Mouse (Mus musculus): Measurements from ENCODE around the gene Nt5dc1. TPM values are rescaled to one million over a fixed set of nuclear protein-coding genes. Genes with fewer than 3 reads are reported as not detected.

The Nt5dc1 gene
- polyA plus RNA-seq, 1 experiment from 2014 or later: 5.0 TPM

DNA sequence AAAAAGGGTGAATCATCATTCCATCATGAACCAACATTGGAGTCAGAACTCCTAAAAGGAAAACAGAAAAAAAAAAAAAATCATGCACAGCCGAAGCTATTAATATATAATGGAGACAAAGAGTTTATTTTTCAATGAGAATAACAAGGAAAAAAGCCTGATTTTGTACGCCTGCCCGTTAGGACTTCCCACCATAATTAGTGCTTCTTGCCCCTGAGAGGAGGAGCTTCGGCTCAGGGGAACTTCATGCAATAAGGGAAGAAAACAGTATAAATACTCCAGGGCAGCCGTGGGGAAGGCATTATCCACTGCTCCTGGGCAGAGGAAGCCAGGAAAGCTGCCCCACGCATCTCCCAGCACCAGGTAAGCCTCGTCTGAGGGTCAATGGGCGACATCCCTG lies 28.7 kb downstream of the Nt5dc1 start, which contains the start of gene Col10a1:
Gene Col10a1, plus strand, starts transcription at position 301 of the 400 bp plus-strand sequence.
- H3K9me3 ChIP-seq (ENCODE audit: control insufficient read depth, low read length): no peaks in the 10 kb centered on the region
- WGBS: 72% methylated on average over 8 of the region's 8 CpGs
- H3K4me2 ChIP-seq: no peak within 1 kb of the TSS
- H3K4me1 ChIP-seq (ENCODE audit: control insufficient read depth, insufficient read depth, low read length): no peaks in the 10 kb centered on the region
- no peaks in the 10 kb centered on the region for H3K36me3 ChIP-seq (ENCODE audit: control insufficient read depth, insufficient read depth, low read length)
- H3K4me3 ChIP-seq (ENCODE audit: low read depth, low read length): no peak within 1 kb of the TSS
- H3K27ac ChIP-seq (ENCODE audit: low read depth, low read length): no peak within 1 kb of the TSS
- ATAC-seq (ENCODE audit: low FRiP score) (no peak), DNase-seq (ENCODE audit: low spot score, missing footprints) (no peak)
- no peaks in the 10 kb centered on the region for H3K27me3 ChIP-seq (ENCODE audit: control insufficient read depth, insufficient read depth, low read length)
- H3K9ac ChIP-seq (ENCODE audit: low read length): no peak within 1 kb of the TSS

DNA sequence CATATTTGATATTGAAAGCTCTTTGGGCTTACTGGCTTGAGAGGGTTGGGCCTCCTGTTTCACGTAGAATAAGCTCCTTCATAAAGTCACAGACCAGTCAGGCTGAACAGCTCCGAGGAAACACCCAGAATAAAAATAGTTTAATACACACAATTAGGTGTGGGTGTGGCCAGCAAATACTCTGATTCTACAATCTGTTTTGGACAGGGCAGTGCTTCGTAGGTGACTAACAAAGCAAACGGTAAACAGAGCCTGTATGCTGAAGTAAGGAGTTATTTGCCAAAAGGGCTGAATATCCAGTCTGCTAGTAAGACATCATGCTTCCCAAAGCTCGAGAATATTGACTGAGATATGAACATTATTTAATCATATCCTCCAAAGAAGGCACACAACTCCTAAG lies 32.7 kb downstream of the Nt5dc1 start:
- no peak overlapping the region for H3K4me3 ChIP-seq (ENCODE audit: low read depth, low read length)
- no peaks in the 10 kb centered on the region for H3K27me3 ChIP-seq (ENCODE audit: control insufficient read depth, insufficient read depth, low read length)
- no peak for DNase-seq (ENCODE audit: low spot score, missing footprints)
- H3K36me3 ChIP-seq (ENCODE audit: control insufficient read depth, insufficient read depth, low read length): no peaks in the 10 kb centered on the region
- no peaks in the 10 kb centered on the region for H3K9me3 ChIP-seq (ENCODE audit: control insufficient read depth, low read length)
- no peak overlapping the region for H3K4me2 ChIP-seq
- no peaks in the 10 kb centered on the region for H3K4me1 ChIP-seq (ENCODE audit: control insufficient read depth, insufficient read depth, low read length)
- H3K27ac ChIP-seq (ENCODE audit: low read depth, low read length): no peak overlapping the region
- H3K9ac ChIP-seq (ENCODE audit: low read length): no peak overlapping the region
- no peak for ATAC-seq (ENCODE audit: low FRiP score)
- 86% methylated on average over 5 of the region's 5 CpGs for WGBS

DNA sequence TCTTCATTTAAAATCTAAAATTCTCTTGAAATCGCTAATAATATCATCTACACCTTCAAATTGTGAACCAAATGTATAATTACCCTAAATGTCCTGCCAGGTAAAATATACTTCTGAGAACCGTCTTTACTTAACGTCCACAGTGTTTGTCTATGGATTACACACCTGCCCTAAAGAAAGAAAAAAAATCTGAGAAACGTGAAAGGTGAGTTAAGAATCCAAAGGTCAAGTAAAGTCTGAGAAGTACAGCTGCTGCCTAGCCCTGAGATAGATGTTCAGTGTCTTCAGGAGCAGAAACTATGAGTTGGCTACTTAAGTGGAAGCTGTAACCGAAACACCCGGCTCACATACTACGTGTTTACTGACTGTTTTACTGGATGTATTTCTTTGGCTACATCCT lies 45.0 kb downstream of the Nt5dc1 start:
- no peaks in the 10 kb centered on the region for H3K27me3 ChIP-seq (ENCODE audit: control insufficient read depth, insufficient read depth, low read length)
- H3K4me2 ChIP-seq: no peak overlapping the region
- no peak overlapping the region for H3K9ac ChIP-seq (ENCODE audit: low read length)
- no peak overlapping the region for H3K4me3 ChIP-seq (ENCODE audit: low read depth, low read length)
- no peaks in the 10 kb centered on the region for H3K4me1 ChIP-seq (ENCODE audit: control insufficient read depth, insufficient read depth, low read length)
- H3K9me3 ChIP-seq (ENCODE audit: control insufficient read depth, low read length): no peaks in the 10 kb centered on the region
- no peaks in the 10 kb centered on the region for H3K36me3 ChIP-seq (ENCODE audit: control insufficient read depth, insufficient read depth, low read length)
- no peak for DNase-seq (ENCODE audit: low spot score, missing footprints)
- no peak for ATAC-seq (ENCODE audit: low FRiP score)
- no peak overlapping the region for H3K27ac ChIP-seq (ENCODE audit: low read depth, low read length)
- WGBS: 91% methylated on average over 7 of the region's 7 CpGs

DNA sequence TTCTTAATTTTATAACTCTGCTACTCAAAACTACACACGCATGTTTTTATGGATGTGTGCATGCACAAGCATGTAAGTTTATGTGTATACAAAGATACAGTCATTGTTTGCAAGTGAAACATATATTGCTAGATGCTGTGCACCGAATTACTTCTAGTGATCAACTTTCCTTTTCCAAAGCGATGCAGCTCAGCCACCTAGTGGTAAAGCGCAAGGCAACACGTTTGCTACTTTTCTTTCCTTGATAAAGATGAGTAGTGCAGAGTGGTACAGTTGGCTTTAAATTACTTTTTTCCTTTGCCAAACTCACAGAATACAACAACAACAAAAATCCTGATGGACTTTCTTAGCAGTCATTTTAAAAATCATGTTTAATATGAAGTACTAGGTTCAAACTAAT lies 50.2 kb downstream of the Nt5dc1 start:
- Histone ChIP-seq H3K9ac (ENCODE audit: low read length) (no peak overlapping the region), H3K4me3 (ENCODE audit: low read depth, low read length) (no peak overlapping the region), H3K27me3 (ENCODE audit: control insufficient read depth, insufficient read depth, low read length) (no peaks in the 10 kb centered on the region), H3K4me1 (ENCODE audit: control insufficient read depth, insufficient read depth, low read length) (no peaks in the 10 kb centered on the region), H3K9me3 (ENCODE audit: control insufficient read depth, low read length) (no peaks in the 10 kb centered on the region), H3K36me3 (ENCODE audit: control insufficient read depth, insufficient read depth, low read length) (no peaks in the 10 kb centered on the region), H3K27ac (ENCODE audit: low read depth, low read length) (no peak overlapping the region), H3K4me2 (no peak overlapping the region)
- WGBS: 70% methylated on average over 5 of the region's 5 CpGs
- ATAC-seq (ENCODE audit: low FRiP score): no peak
- DNase-seq (ENCODE audit: low spot score, missing footprints): no peak

DNA sequence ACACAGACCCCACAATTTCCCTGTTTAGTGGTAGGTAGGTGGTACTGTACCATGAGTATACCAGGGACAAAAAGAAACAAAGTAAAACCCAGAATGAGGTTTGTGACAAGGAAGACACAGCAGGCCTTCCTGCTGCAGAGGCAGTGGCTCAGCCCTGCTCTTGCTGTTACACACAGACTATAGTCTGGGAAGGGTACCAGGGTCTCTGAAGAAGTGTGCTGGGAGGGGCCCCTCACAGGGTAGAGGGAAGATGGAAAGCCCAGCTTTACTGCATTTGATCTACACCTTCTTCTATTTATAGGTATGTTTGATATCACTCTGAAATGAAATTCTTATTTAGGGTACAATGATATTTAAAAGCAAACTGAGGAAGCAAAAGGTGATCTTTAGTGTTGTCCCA lies 54.6 kb downstream of the Nt5dc1 start:
- no peak for ATAC-seq (ENCODE audit: low FRiP score)
- Histone ChIP-seq H3K4me3 (ENCODE audit: low read depth, low read length) (no peak overlapping the region), H3K36me3 (ENCODE audit: control insufficient read depth, insufficient read depth, low read length) (no peaks in the 10 kb centered on the region), H3K4me2 (no peak overlapping the region), H3K27me3 (ENCODE audit: control insufficient read depth, insufficient read depth, low read length) (no peaks in the 10 kb centered on the region), H3K27ac (ENCODE audit: low read depth, low read length) (no peak overlapping the region), H3K9ac (ENCODE audit: low read length) (no peak overlapping the region), H3K4me1 (ENCODE audit: control insufficient read depth, insufficient read depth, low read length) (no peaks in the 10 kb centered on the region), H3K9me3 (ENCODE audit: control insufficient read depth, low read length) (no peaks in the 10 kb centered on the region)
- DNase-seq (ENCODE audit: low spot score, missing footprints): no peak

DNA sequence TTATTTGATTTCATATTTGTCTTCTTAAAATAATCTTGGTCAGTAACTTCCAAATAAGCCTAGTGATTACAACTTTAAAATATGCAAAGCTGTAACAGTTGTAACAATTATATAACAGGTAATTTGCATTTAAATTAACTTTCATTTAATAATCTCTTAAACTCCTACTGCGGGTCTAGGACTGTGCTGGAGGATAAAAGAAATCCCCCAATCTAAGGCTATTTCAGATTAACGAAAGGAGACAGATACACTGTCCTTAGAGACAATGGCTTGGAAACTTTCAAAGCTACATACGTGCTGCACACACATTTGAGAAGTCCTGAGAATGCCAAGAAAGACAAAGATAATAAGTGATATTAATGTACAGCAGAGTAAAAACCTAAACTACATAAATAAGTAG lies 60.1 kb downstream of the Nt5dc1 start:
- 52% methylated on average over 3 of the region's 3 CpGs for WGBS
- DNase-seq (ENCODE audit: low spot score, missing footprints): no peak

DNA sequence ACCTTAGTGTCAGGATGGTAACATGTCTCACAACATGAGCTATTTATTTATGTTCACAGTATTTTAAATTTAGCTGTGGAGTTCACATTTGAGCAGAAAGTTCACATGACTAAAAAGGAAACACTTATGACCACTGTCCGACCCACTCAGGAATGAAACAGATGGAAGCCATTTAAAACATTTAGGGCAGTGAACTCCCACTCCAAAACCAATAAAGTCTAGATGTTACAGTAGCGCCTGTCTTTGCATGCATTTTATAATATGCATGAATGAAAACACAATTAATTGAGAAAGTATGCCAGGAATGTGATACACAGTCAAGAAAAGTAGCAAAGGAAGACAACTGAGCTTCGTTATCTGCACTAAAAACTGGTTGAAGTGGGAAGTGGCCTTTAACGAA lies 66.2 kb downstream of the Nt5dc1 start:
- ATAC-seq (ENCODE audit: low FRiP score) (no peak), DNase-seq (ENCODE audit: low spot score, missing footprints) (no peak)
- H3K27ac ChIP-seq (ENCODE audit: low read depth, low read length): no peak overlapping the region
- no peaks in the 10 kb centered on the region for H3K9me3 ChIP-seq (ENCODE audit: control insufficient read depth, low read length)
- WGBS: 84% methylated on average over 4 of the region's 4 CpGs
- no peaks in the 10 kb centered on the region for H3K36me3 ChIP-seq (ENCODE audit: control insufficient read depth, insufficient read depth, low read length)
- no peaks in the 10 kb centered on the region for H3K27me3 ChIP-seq (ENCODE audit: control insufficient read depth, insufficient read depth, low read length)
- H3K4me2 ChIP-seq: no peak overlapping the region
- no peak overlapping the region for H3K9ac ChIP-seq (ENCODE audit: low read length)
- no peaks in the 10 kb centered on the region for H3K4me1 ChIP-seq (ENCODE audit: control insufficient read depth, insufficient read depth, low read length)
- H3K4me3 ChIP-seq (ENCODE audit: low read depth, low read length): no peak overlapping the region

More for the DNA sequence above, 60.1 kb downstream of the Nt5dc1 start:
- H3K9me3 ChIP-seq (ENCODE audit: control insufficient read depth, low read length): no peaks in the 10 kb centered on the region
- H3K4me3 ChIP-seq (ENCODE audit: low read depth, low read length): no peak overlapping the region
- no peaks in the 10 kb centered on the region for H3K4me1 ChIP-seq (ENCODE audit: control insufficient read depth, insufficient read depth, low read length)
- 0 out of 2 replicates have a peak, but pooled peaks have one; percentile 42 for ATAC-seq (ENCODE audit: low FRiP score)
- H3K9ac ChIP-seq (ENCODE audit: low read length): no peak overlapping the region
- no peaks in the 10 kb centered on the region for H3K27me3 ChIP-seq (ENCODE audit: control insufficient read depth, insufficient read depth, low read length)
- no peak overlapping the region for H3K4me2 ChIP-seq
- H3K36me3 ChIP-seq (ENCODE audit: control insufficient read depth, insufficient read depth, low read length): no peaks in the 10 kb centered on the region
- no peak overlapping the region for H3K27ac ChIP-seq (ENCODE audit: low read depth, low read length)

DNA sequence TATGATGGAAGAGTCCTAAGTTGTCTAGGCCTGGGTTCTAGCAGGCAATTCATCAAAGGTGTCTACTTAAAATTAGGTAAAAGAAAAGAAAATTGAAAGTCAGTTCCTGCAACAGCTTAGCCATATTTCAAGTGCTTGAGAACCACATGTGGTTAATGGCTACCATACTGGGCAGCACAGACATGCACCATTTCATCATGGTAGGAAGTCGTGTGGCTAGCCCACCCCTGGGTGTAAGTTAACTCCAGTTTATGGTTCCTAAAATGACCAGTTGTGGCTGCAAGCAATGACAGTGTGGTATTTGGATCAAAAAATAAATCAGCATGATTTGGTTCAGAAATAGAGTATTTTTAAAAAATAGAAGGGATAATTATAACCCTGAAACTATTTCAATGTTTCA lies 76.5 kb downstream of the Nt5dc1 start:
- Histone ChIP-seq H3K27ac (ENCODE audit: low read depth, low read length) (no peak overlapping the region), H3K9ac (ENCODE audit: low read length) (no peak overlapping the region)
- ATAC-seq (ENCODE audit: low FRiP score): no peak

DNA sequence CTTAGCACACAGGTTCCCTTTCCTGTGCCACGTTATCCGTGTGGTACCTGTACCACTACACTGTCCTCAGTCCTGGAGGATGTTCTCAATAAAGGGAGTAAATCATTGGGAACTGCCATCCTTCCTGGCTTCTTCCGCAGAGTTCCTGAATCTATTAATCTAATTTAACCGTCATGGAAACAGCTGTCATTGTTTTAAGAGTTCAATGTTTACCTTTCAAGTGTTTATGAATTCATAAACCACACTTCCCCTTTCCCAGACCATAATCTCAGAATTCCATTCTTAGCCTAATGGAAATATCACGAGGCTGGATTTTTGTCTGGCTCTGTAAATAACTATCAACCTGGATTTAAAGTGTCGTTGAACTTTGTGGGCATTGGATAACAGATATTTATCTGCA lies 77.3 kb downstream of the Nt5dc1 start:
- Histone ChIP-seq H3K27ac (ENCODE audit: low read depth, low read length) (no peak overlapping the region), H3K36me3 (ENCODE audit: control insufficient read depth, insufficient read depth, low read length) (no peaks in the 10 kb centered on the region), H3K27me3 (ENCODE audit: control insufficient read depth, insufficient read depth, low read length) (no peaks in the 10 kb centered on the region), H3K4me2 (no peak overlapping the region), H3K9me3 (ENCODE audit: control insufficient read depth, low read length) (no peaks in the 10 kb centered on the region), H3K4me1 (ENCODE audit: control insufficient read depth, insufficient read depth, low read length) (no peaks in the 10 kb centered on the region), H3K4me3 (ENCODE audit: low read depth, low read length) (no peak overlapping the region), H3K9ac (ENCODE audit: low read length) (no peak overlapping the region)
- DNase-seq (ENCODE audit: low spot score, missing footprints) (no peak), ATAC-seq (ENCODE audit: low FRiP score) (no peak)
- WGBS: 84% methylated on average over 6 of the region's 6 CpGs

More for the DNA sequence above, 76.5 kb downstream of the Nt5dc1 start:
- Histone ChIP-seq H3K4me3 (ENCODE audit: low read depth, low read length) (no peak overlapping the region), H3K9me3 (ENCODE audit: control insufficient read depth, low read length) (no peaks in the 10 kb centered on the region), H3K4me1 (ENCODE audit: control insufficient read depth, insufficient read depth, low read length) (no peaks in the 10 kb centered on the region), H3K4me2 (no peak overlapping the region), H3K27me3 (ENCODE audit: control insufficient read depth, insufficient read depth, low read length) (no peaks in the 10 kb centered on the region), H3K36me3 (ENCODE audit: control insufficient read depth, insufficient read depth, low read length) (no peaks in the 10 kb centered on the region)
- 81% methylated on average over 1 of the region's 1 CpGs for WGBS
- DNase-seq (ENCODE audit: low spot score, missing footprints): no peak

DNA sequence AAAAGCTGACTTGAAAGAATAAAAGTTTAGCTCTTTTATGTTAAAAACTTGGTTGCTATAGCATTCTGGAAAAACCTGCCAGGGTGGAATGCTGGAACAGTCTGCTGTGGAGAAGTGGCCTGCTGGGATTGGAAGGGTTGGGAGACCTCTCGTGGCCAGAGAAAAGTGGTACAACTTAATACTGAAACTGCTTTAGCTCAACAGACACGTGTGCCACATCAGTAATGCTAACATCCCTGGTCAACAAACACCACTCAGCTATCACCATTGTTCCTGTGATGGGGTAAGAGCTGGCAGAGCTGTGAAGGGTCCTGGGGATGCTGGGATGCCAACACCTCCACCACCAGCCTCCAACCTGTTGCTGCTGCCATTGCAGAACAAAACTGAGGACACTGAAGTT lies 90.0 kb downstream of the Nt5dc1 start:
- Histone ChIP-seq H3K36me3 (ENCODE audit: control insufficient read depth, insufficient read depth, low read length) (no peaks in the 10 kb centered on the region), H3K9ac (ENCODE audit: low read length) (no peak overlapping the region), H3K27ac (ENCODE audit: low read depth, low read length) (no peak overlapping the region), H3K4me2 (no peak overlapping the region), H3K27me3 (ENCODE audit: control insufficient read depth, insufficient read depth, low read length) (no peaks in the 10 kb centered on the region), H3K4me3 (ENCODE audit: low read depth, low read length) (no peak overlapping the region), H3K4me1 (ENCODE audit: control insufficient read depth, insufficient read depth, low read length) (no peaks in the 10 kb centered on the region), H3K9me3 (ENCODE audit: control insufficient read depth, low read length) (no peaks in the 10 kb centered on the region)
- ATAC-seq (ENCODE audit: low FRiP score): peak; percentile 82
- DNase-seq (ENCODE audit: low spot score, missing footprints): peak; percentile 86
- WGBS: 4% methylated on average over 2 of the region's 2 CpGs

All from midbrain, embryonic 11.5 days (tissue).